Mouse (Mus musculus): ENCODE measurements around the gene Acvr2b.

DNA sequence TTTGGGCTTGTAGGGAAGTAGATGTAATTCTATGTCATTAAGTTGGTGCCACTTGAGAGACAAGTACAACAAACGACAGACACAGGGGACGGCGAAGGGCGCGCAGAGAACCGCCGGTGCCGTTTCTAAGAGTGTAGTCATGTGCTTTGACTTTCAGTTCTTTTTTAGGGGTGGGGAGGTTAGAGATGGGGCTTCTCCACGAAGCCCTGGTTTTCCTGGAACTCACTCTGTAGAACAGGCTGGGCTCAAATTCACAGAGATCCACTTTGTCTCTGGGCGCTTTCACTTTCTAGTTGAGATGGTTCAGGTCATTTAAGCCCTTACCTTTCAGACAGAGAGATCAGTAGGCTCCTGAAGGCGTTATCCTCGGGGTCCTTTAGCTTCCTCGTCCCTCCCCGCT is 54.0 kb downstream of the Acvr2b start:
- TF ChIP-seq POLR2A (IDR thresholded peaks at IDR 0.05; ENCODE audit: low read depth, low read length) = no peak
- no peak for TF ChIP-seq CTCF (conservative IDR thresholded peaks at IDR 0.05; ENCODE audit: insufficient read depth, insufficient read length, low read depth, low read length)
